Mouse (Mus musculus): ENCODE measurements around the gene Dcaf4. TPM values are rescaled to one million over a fixed set of nuclear protein-coding genes. Genes with fewer than 3 reads are reported as not detected.

Dcaf4 gene
- total and polyA plus RNA-seq, 2 experiments from 2014 or later, result 19.7 to 33.4 TPM

GRCm38 (mm10) chr12:83560189-83560588 is 39.9 kb downstream of the Dcaf4 start:
- H3K4me2 ChIP-seq (ENCODE audit: low read depth, low read length), result no peak overlapping the region
- no peak for ATAC-seq (ENCODE audit: insufficient read depth, low read depth)
- DNase-seq (ENCODE audit: low spot score), result no peak
- H3K4me1 ChIP-seq (ENCODE audit: control insufficient read depth, insufficient read depth), result no peaks in the 10 kb centered on the region
- 79% methylated on average over 6 of the region's 6 CpGs for WGBS
- no peak overlapping the region for H3K27ac ChIP-seq (ENCODE audit: low read depth)
- no peaks in the 10 kb centered on the region for H3K27me3 ChIP-seq (ENCODE audit: control insufficient read depth, insufficient read depth, low read length)
- no peaks in the 10 kb centered on the region for H3K9me3 ChIP-seq (replicated peaks; ENCODE audit: control insufficient read depth, low read length)
- H3K36me3 ChIP-seq (replicated peaks; ENCODE audit: control insufficient read depth, insufficient read depth, low read length), result peaks cover 74% of the 10 kb centered on the region
- TF ChIP-seq CTCF (IDR thresholded peaks at IDR 0.05; ENCODE audit: low read depth), result no peak
- TF ChIP-seq EP300 (IDR thresholded peaks at IDR 0.05; ENCODE audit: low read depth), result no peak
- no peak overlapping the region for H3K9ac ChIP-seq (replicated peaks; ENCODE audit: low read depth, low read length)
- H3K4me3 ChIP-seq (ENCODE audit: low read depth, low read length), result no peak overlapping the region

- H3K9me3 ChIP-seq (replicated peaks; ENCODE audit: control insufficient read depth, low read length), result no peaks in the 10 kb centered on the region
- no peak overlapping the region for H3K4me2 ChIP-seq (ENCODE audit: low read depth, low read length)
- TF ChIP-seq CTCF (IDR thresholded peaks at IDR 0.05; ENCODE audit: low read depth), result no peak
- no peak for TF ChIP-seq EP300 (IDR thresholded peaks at IDR 0.05; ENCODE audit: low read depth)
- H3K27me3 ChIP-seq (ENCODE audit: control insufficient read depth, insufficient read depth, low read length), result no peaks in the 10 kb centered on the region
- peaks cover 75% of the 10 kb centered on the region for H3K36me3 ChIP-seq (replicated peaks; ENCODE audit: control insufficient read depth, insufficient read depth, low read length)
- no peak overlapping the region for H3K9ac ChIP-seq (replicated peaks; ENCODE audit: low read depth, low read length)
- no peak overlapping the region for H3K27ac ChIP-seq (ENCODE audit: low read depth)
- no peak overlapping the region for H3K4me3 ChIP-seq (ENCODE audit: low read depth, low read length)
- WGBS, result 95% methylated on average over 3 of the region's 3 CpGs
- no peaks in the 10 kb centered on the region for H3K4me1 ChIP-seq (ENCODE audit: control insufficient read depth, insufficient read depth)
- DNase-seq (ENCODE audit: low spot score) (no peak), ATAC-seq (ENCODE audit: insufficient read depth, low read depth) (no peak)
Measured at GRCm38 (mm10) chr12:83562589-83562988, 42.3 kb downstream of the Dcaf4 start.

DNA sequence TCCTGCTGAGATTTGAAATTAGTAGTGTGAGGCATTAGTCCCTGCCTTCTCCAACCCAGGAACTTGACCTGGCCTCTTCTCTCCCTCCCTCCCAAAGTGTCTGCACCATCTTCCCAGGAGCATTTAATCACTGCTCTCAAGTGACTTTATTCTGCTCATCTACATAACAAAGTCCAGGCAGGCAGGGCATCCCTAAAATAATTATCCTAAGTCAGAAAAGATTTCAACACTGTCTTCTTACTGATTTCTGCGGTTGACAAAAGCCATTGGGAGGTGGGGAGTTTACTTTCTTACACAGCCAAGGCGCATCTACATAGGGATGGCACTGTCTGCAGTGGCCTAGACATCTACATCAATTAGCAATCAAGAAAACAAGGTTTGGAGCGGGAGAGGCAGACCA is 49.6 kb downstream of the Dcaf4 start:
- Histone ChIP-seq H3K9ac (replicated peaks; ENCODE audit: low read depth, low read length) (no peak overlapping the region), H3K27ac (ENCODE audit: low read depth) (no peak overlapping the region), H3K4me3 (ENCODE audit: low read depth, low read length) (no peak overlapping the region), H3K4me2 (ENCODE audit: low read depth, low read length) (no peak overlapping the region), H3K27me3 (ENCODE audit: control insufficient read depth, insufficient read depth, low read length) (no peaks in the 10 kb centered on the region), H3K9me3 (replicated peaks; ENCODE audit: control insufficient read depth, low read length) (no peaks in the 10 kb centered on the region), H3K4me1 (ENCODE audit: control insufficient read depth, insufficient read depth) (no peaks in the 10 kb centered on the region), H3K36me3 (replicated peaks; ENCODE audit: control insufficient read depth, insufficient read depth, low read length) (peaks cover 74% of the 10 kb centered on the region)
- DNase-seq (ENCODE audit: low spot score) (no peak), ATAC-seq (ENCODE audit: insufficient read depth, low read depth) (no peak)
- TF ChIP-seq CTCF (IDR thresholded peaks at IDR 0.05; ENCODE audit: low read depth), result no peak
- no peak for TF ChIP-seq EP300 (IDR thresholded peaks at IDR 0.05; ENCODE audit: low read depth)
- WGBS, result 86% methylated on average over 3 of the region's 3 CpGs

DNA sequence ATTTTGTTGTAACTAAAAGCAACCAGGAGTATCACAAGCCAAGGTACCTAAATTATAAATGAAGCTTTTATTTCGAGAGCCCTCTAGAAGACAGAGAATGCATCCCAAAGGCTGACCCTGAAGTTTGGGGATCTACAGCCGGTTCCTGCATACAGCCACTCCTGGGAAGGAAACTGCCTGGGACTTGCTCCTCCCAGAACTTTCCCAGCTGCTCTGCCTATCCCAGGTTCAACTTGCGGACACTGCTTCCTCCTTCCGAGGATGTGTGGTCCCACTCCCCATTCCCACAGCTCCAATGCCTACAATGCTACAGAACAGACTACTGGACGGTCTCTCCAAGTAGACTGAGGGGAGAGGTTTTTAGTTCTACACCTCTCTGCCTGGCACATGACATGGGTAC is 52.5 kb downstream of the Dcaf4 start:
- 74% methylated on average over 5 of the region's 5 CpGs for WGBS
- H3K4me2 ChIP-seq (ENCODE audit: low read depth, low read length), result no peak overlapping the region
- no peaks in the 10 kb centered on the region for H3K4me1 ChIP-seq (ENCODE audit: control insufficient read depth, insufficient read depth)
- no peaks in the 10 kb centered on the region for H3K27me3 ChIP-seq (ENCODE audit: control insufficient read depth, insufficient read depth, low read length)
- no peak overlapping the region for H3K4me3 ChIP-seq (ENCODE audit: low read depth, low read length)
- no peak overlapping the region for H3K27ac ChIP-seq (ENCODE audit: low read depth)
- DNase-seq (ENCODE audit: low spot score), result no peak
- H3K36me3 ChIP-seq (replicated peaks; ENCODE audit: control insufficient read depth, insufficient read depth, low read length), result peaks cover 72% of the 10 kb centered on the region
- H3K9me3 ChIP-seq (replicated peaks; ENCODE audit: control insufficient read depth, low read length), result no peaks in the 10 kb centered on the region
- no peak for TF ChIP-seq CTCF (IDR thresholded peaks at IDR 0.05; ENCODE audit: low read depth)
- TF ChIP-seq EP300 (IDR thresholded peaks at IDR 0.05; ENCODE audit: low read depth), result no peak
- ATAC-seq (ENCODE audit: insufficient read depth, low read depth), result no peak
- no peak overlapping the region for H3K9ac ChIP-seq (replicated peaks; ENCODE audit: low read depth, low read length)

DNA sequence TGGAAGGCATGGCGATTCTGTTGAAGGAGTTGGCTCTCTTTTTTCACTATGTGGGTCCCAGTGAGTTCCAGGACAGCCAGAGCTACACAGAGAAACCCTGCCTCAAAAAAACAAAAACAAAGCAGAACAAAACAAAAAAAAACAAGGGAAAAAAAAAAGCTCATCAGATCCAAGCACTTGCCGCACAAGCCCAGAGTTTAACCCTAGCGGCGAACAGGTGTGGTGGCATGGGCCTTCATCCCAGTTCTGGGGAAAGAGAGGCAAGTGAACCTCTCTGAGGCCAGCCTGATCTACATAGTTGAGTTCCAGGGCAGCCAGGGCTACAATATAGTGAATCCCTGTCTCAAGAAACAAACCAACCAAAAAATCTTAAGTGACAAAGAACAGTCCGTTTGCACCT is 57.2 kb downstream of the Dcaf4 start:
- Histone ChIP-seq H3K9me3 (replicated peaks; ENCODE audit: control insufficient read depth, low read length) (no peaks in the 10 kb centered on the region), H3K4me1 (ENCODE audit: control insufficient read depth, insufficient read depth) (peaks cover 20% of the 10 kb centered on the region), H3K27me3 (ENCODE audit: control insufficient read depth, insufficient read depth, low read length) (no peaks in the 10 kb centered on the region), H3K36me3 (replicated peaks; ENCODE audit: control insufficient read depth, insufficient read depth, low read length) (peaks cover 50% of the 10 kb centered on the region), H3K9ac (replicated peaks; ENCODE audit: low read depth, low read length) (no peak overlapping the region), H3K4me2 (ENCODE audit: low read depth, low read length) (no peak overlapping the region), H3K27ac (ENCODE audit: low read depth) (no peak overlapping the region), H3K4me3 (ENCODE audit: low read depth, low read length) (no peak overlapping the region)
- 96% methylated on average over 5 of the region's 5 CpGs for WGBS
- ATAC-seq (ENCODE audit: insufficient read depth, low read depth), result no peak
- no peak for DNase-seq (ENCODE audit: low spot score)
- TF ChIP-seq CTCF (IDR thresholded peaks at IDR 0.05; ENCODE audit: low read depth), result no peak
- no peak for TF ChIP-seq EP300 (IDR thresholded peaks at IDR 0.05; ENCODE audit: low read depth)

DNA sequence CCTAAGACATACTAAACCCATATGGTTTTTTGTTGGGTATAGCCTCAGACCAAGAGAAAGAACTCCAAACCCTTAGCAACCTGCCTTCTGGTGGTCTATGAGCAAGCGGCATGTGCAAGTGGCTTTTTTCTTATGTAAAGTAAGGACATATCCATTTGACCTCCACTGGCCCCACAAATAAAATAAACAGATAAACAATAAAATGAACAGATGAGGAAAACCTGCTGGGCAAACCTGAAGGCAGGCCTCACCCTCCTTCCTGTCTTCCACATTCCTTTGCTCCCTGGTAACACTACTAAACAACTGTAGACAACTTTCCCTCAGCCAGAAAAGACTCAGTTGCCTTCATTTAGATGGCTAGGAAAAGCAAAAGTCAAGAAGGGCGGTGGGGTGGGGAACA is 58.1 kb downstream of the Dcaf4 start:
- Histone ChIP-seq H3K9ac (replicated peaks; ENCODE audit: low read depth, low read length) (no peak overlapping the region), H3K27me3 (ENCODE audit: control insufficient read depth, insufficient read depth, low read length) (no peaks in the 10 kb centered on the region), H3K9me3 (replicated peaks; ENCODE audit: control insufficient read depth, low read length) (no peaks in the 10 kb centered on the region), H3K4me2 (ENCODE audit: low read depth, low read length) (no peak overlapping the region), H3K27ac (ENCODE audit: low read depth) (no peak overlapping the region), H3K4me1 (ENCODE audit: control insufficient read depth, insufficient read depth) (peaks cover 20% of the 10 kb centered on the region), H3K36me3 (replicated peaks; ENCODE audit: control insufficient read depth, insufficient read depth, low read length) (peaks cover 48% of the 10 kb centered on the region), H3K4me3 (ENCODE audit: low read depth, low read length) (no peak overlapping the region)
- DNase-seq (ENCODE audit: low spot score) (no peak), ATAC-seq (ENCODE audit: insufficient read depth, low read depth) (no peak)
- 86% methylated on average over 2 of the region's 2 CpGs for WGBS
- no peak for TF ChIP-seq EP300 (IDR thresholded peaks at IDR 0.05; ENCODE audit: low read depth)
- TF ChIP-seq CTCF (IDR thresholded peaks at IDR 0.05; ENCODE audit: low read depth), result no peak

Data from heart, postnatal 0 days (tissue).